Mouse (Mus musculus) granulocyte monocyte progenitor cell, adult 5-6 weeks (primary cell): ENCODE data around the gene Znhit2. TPM values are rescaled to one million over a fixed set of nuclear protein-coding genes. Genes with fewer than 3 reads are reported as not detected.
A peak's percentile ranks its signal among the peaks of the same experiment; 100 is the strongest.

Experiments
- ATAC-seq: replicated peaks from 2 replicates; pipeline ENCODE4 v1.8.0; 2016; ENCODE audit warnings: mild to moderate bottlenecking, moderate TSS enrichment, inconsistent platforms; ENCODE audit not compliant: poor library complexity, severe bottlenecking
- total RNA-seq, 2 experiments: library from RNA; stranded (forward) in 1 of 2; stranded (reverse) in 1 of 2; fragments of 200-712, 200-1000 nt in 1 of 2; fragments of >200 nt in 1 of 2; fragmentation: Nextera tagmentation in 1 of 2; gene quantifications; 2 replicates each; pipeline ENCODE4 v1.2.3; 2014 to 2017

The Znhit2 gene
- total RNA-seq, 2 experiments from 2014 or later: 5.0 to 17.6 TPM

DNA sequence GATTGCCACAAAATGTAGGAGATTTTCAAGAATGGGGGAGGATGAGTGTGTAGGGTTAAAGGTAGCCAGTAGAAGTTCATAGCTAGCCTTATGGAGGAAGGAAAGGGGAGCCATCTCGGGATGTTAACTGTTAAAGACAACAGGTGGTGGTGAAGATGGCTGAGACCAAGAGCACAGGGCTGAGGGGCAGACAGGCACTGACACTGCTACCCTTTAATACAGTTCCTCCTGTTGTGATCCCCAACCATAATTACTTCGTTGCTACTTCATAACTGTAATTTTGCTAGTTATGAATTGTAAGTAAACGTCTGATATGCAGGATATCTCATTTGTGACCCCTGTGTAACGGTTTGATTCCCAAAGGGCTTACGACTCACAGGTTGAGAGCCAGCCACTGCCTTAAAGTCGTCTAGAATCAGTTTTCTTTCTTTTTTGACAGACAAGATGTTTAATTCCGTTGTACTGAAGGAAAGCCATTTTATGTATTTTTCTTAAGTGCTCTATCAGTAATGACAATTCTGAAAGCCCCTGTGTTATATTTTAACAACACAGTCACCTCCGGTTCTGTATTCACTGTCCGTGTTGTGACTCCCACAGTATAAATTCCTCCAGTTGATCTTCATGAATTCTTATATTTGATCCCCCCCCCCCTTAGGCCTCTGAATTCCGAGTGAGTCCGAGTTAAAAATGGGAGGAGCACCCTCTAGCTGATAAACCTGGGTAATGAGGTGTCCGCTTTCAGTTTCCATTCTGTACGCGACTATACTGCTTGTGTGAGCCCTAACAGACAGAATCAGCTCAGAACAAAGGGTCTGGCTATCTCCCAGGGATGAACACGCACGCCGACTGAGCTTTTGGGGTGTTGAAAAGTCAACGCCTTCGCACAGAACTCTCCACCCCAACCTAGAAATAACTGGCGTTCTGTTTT, 15.4 kb upstream of the Znhit2 start:
- peak; percentile 2; the same call in 1 of the 2 replicates for ATAC-seq

- ATAC-seq: peak; percentile 78
Observed at GRCm38 (mm10) chr19:6046294-6047153, 14.5 kb upstream of the Znhit2 start, which contains the start of gene Syvn1. Gene Syvn1, plus strand, starts transcription at chr19:6046576.

GRCm38 (mm10) chr19:6047154-6047898, 13.7 kb upstream of the Znhit2 start:
- no peak for ATAC-seq

DNA sequence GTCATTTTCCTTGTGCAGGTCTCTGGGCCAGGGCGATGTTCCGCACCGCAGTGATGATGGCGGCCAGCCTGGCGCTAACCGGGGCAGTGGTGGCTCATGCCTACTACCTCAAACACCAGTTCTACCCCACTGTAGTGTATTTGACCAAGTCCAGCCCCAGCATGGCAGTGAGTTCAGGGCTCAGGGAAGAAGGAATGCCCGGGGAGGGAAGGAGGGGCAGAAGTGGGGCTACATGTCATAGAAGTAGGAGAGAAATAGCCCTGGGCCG, 13.2 kb upstream of the Znhit2 start:
- ATAC-seq: no peak

GRCm38 (mm10) chr19:6048681-6049410, 12.1 kb upstream of the Znhit2 start:
- ATAC-seq: no peak

GRCm38 (mm10) chr19:6052516-6052915, 8.5 kb upstream of the Znhit2 start:
- ATAC-seq: no peak

DNA sequence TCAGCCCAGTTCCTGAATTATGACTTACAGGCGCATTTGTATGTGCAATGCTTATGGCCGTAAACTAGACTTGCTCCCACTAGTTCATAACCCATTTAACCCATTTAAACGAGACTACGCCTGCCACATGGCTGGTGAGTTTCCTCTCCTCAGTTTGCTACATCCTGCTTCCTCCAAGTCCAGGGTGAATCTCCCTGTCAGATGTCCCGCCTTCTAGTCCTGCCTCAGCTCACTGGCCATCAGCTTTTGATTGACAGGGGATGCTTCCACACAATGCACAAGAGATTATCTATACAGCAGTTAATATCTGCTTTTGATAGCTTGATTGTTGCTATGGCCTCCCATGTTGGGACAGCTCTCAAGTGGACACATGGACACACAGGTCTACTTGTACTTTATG, 6.7 kb upstream of the Znhit2 start:
- no peak for ATAC-seq

DNA sequence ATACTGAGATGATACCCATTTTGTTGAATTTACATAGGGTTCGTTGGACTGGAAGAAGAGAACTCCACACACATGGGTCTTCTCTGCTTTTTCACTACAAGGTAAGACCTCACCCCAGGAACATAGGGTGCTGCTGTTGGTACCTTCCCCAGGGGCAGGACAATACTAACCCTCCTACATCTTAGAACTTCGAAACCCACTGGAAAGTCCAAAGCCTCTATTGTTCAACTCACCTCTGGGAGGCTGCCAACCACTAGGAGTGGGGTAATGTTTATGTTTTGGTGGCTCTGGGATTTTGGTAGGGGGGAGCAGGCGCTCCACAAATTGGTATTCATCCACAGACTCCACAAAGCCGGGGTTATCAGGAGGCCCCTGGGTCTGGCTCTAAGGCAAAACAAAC, 4.3 kb upstream of the Znhit2 start:
- no peak for ATAC-seq

DNA sequence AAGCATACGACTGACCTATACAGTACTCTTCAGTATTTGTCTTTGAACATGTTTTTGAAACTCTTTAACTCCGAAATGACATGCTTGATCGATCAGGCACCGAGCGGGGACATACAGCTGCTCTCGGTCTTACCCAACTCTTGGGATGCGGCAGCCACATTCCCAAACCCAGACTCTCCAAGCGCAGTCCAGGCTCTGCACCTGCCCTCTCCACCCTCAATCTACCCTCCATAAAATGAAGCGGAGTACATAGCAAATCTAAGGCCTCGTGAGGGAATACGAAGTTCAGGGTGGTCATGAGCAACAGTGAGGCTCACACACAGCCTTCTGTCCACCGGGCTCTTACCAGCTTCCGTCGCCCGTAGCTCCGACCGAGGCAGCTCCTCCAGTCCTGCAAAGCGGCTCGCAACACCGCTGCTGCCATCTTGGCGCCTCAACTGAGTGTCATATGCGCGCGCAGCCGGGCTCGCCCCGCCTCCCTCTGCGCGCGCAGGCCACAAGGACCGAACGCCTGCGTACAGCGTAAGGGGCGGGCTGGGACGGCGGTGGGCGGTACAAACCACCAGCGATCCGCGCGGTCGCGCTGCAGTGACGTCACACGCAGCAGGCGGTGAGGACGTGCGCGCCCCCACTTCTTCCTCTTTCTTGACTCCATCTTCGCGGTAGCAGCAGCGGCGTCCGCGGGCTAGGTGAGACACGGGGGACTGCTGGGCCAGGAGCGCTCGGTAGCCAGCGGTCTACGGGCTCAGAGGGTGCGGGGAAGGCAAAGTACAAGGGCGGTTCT, 3.5 kb upstream of the Znhit2 start, which contains the start of the genes Mrpl49 and Fau:
Gene Mrpl49, minus strand, starts transcription at position 473 of the 784 bp plus-strand sequence.
Gene Fau, plus strand, starts transcription at position 532 of the 784 bp plus-strand sequence.
- ATAC-seq: peak; percentile 76

GRCm38 (mm10) chr19:6058513-6058912, 2.5 kb upstream of the Znhit2 start:
- no peak for ATAC-seq

DNA sequence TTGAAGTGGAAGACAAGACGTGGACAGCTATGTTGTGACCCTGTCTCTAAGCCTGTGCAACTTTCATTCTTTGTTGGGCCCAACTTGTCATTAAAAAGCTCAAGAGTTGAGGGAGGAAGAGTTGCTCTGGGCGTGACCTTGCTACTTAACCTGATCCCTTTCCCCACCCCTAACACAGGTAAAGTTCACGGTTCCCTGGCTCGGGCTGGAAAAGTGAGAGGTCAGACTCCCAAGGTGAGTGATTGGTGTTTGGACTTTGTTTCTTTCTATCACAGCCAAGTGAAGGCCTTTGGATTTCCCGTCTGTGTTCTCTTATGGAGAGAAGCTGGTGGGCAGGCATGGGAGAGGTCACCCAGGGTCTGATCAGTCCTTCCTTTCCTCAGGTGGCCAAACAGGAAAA, 2.0 kb upstream of the Znhit2 start:
- ATAC-seq: no peak

DNA sequence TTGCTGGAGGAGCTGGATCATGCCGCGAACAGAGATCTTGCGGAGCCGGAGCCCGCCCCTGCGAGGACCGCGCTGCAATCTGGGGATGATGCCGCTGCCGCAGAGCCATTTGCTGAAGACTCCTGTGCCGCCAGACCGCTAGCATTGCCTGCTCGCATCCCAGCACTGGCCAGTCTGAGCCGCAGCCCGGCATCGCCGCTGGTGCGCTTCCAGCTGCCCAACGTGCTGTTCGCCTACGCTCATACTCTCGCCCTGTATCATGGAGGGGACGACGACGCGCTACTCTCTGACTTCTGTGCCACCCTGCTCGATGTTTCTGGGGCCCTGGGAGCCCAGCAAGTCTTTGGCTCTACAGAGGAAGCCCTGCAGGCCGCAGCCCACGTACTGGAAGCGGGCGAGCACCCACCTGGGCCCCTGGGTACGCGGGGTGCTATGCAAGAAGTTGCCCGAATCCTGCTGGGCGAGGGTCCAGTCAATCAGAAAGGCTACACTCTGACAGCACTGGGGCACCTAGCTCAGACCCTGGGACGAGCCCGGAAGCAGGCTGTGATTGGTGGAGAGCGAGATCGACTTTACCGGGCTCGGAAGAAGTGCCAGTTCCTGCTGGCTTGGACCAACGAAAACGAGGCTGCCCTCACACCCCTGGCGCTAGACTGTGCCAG, 780 bp downstream of the Znhit2 start:
- ATAC-seq: peak; percentile 50

GRCm38 (mm10) chr19:6062418-6062817, 1.4 kb downstream of the Znhit2 start:
- no peak for ATAC-seq

DNA sequence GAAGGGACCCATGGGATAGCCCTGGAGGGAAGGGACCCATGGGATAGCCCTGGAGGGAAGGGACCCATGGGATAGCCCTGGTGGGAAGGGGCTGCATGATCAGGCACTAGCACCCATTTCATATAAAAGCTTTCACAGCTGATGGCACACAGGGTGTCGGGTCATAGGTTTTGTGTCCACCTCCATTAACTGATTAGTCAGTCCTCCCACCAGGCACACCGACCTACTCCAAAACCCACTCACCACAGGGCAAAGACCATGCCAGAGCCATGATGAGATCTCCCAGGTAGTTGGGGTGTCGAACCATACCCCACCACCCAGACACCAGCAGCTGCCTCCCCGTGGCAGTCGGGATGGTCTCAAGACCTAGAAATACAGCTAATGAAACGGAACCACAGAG, 2.1 kb downstream of the Znhit2 start:
- ATAC-seq: no peak

- no peak for ATAC-seq
Observed at GRCm38 (mm10) chr19:6066571-6066970, 5.6 kb downstream of the Znhit2 start.

DNA sequence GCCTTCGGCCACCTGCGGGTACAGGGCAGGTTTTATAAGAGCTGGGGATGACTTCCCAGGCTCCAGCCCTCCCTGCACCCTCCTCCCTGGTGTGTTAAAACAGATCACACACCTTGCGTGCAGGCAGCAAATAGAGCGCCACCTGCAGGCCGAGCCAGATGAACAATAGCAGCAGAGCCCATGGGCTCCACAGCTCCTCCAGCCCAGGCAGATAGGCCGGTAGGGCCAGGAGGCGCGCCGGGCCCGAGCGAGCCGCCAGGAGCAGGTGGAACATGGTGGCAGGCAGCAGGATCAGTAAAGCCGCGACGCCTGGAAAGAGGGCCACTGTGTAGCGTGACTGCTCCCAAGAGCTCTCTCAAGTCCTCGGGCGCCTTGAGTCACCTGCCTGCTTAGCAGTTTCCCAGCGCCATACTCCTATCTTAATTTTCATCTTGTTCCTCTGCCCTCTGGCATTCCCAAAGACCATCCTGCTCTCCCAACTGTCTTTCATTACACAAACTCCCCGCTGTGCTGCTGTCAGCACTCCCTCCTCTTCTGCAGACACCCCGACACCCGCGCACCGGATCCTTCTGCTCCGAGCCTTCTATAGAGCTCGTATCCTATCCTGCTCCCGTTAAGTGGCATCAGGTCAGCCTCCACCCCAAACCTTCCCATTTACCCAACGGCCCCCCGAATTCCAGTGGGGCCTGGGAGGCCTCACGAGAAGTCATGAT, 6.2 kb downstream of the Znhit2 start:
- ATAC-seq: peak; percentile 67

GRCm38 (mm10) chr19:6067724-6068415, 6.9 kb downstream of the Znhit2 start, which contains the start of gene Tm7sf2:
Gene Tm7sf2, minus strand, starts transcription at chr19:6068373.
- peak; percentile 88 for ATAC-seq
